Mouse (Mus musculus) E14TG2a.4 (cell line): ENCODE data around the gene A330070K13Rik.
A peak's percentile ranks its signal among the peaks of the same experiment; 100 is the strongest.

Source experiments
- H3K27me3 ChIP-seq: 2 replicates; pipeline ENCODE4 v1.6.1; 2014; ENCODE audit warnings: low read length, control low read depth; ENCODE audit not compliant: insufficient read depth
- H3K36me3 ChIP-seq: 2 replicates; pipeline ENCODE4 v1.6.1; 2014; ENCODE audit warnings: low read length, control low read depth; ENCODE audit not compliant: insufficient read depth
- H3K4me1 ChIP-seq: replicated peaks from 2 replicates; pipeline ENCODE4 v1.6.1; 2014; ENCODE audit warnings: low read depth, low read length, control low read depth
- H3K4me3 ChIP-seq: replicated peaks from 2 replicates; pipeline ENCODE4 v1.5.1; 2014; ENCODE audit warnings: mild to moderate bottlenecking, low read length
- H3K9me3 ChIP-seq: 2 replicates; pipeline ENCODE4 v1.6.1; 2014; ENCODE audit warnings: low read length, control low read depth
- CTCF ChIP-seq: conservative IDR thresholded peaks from 2 replicates; pipeline ENCODE4 v1.5.1; 2014; ENCODE audit warnings: low read length
- NANOG ChIP-seq: IDR thresholded peaks from 2 replicates; pipeline ENCODE4 v1.6.1; 2014; ENCODE audit warnings: borderline replicate concordance, low read length, mixed read lengths
- POU5F1 ChIP-seq: IDR thresholded peaks from 2 replicates; pipeline ENCODE4 v1.6.1; 2014; ENCODE audit warnings: low read length, borderline replicate concordance

The A330070K13Rik gene

DNA sequence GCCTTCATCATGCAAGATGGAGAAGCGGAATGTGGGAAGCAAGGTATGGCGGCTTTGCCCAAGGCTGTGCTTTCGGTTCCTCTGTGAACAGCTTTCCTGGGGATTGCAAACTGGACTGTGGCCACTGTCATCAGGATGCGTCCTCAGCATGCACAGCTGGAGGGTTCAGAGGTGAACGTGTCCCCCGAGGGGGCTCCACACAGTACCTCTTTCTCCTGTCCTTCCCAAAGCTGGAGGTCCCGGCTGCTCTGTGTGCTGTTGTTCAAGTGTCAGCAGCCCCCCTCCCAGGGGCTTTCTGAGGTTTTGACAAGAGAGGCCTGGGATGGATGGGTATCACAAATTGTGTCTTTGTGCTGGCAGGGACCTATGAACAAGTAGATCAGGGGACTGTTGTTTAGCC is 2.0 kb upstream of the A330070K13Rik start:
- Histone ChIP-seq H3K4me3 (no peak overlapping the region), H3K27me3 (peaks cover 14% of the 10 kb centered on the region), H3K4me1 (no peaks in the 10 kb centered on the region), H3K36me3 (no peaks in the 10 kb centered on the region), H3K9me3 (no peaks in the 10 kb centered on the region)
- TF ChIP-seq NANOG, result no peak
- no peak for TF ChIP-seq POU5F1
- TF ChIP-seq CTCF, result no peak

GRCm38 (mm10) chr5:130375411-130375810 is 9.0 kb downstream of the A330070K13Rik start:
- Histone ChIP-seq H3K9me3 (no peaks in the 10 kb centered on the region), H3K4me1 (no peaks in the 10 kb centered on the region), H3K36me3 (no peaks in the 10 kb centered on the region), H3K27me3 (no peaks in the 10 kb centered on the region), H3K4me3 (no peak overlapping the region)
- no peak for TF ChIP-seq POU5F1
- TF ChIP-seq CTCF, result no peak
- no peak for TF ChIP-seq NANOG

- TF ChIP-seq NANOG, result no peak
- TF ChIP-seq POU5F1, result no peak
- TF ChIP-seq CTCF, result no peak
- H3K36me3 ChIP-seq, result no peaks in the 10 kb centered on the region
Measured at GRCm38 (mm10) chr5:130369237-130369636, 15.2 kb downstream of the A330070K13Rik start, which contains the start of gene Caln1. Caln1 (plus strand) TSS chr5:130369455.

GRCm38 (mm10) chr5:130368236-130368635 is 16.2 kb downstream of the A330070K13Rik start:
- no peaks in the 10 kb centered on the region for H3K9me3 ChIP-seq
- peaks cover 12% of the 10 kb centered on the region for H3K4me1 ChIP-seq
- H3K27me3 ChIP-seq, result peaks cover 22% of the 10 kb centered on the region
- no peak overlapping the region for H3K4me3 ChIP-seq
- no peaks in the 10 kb centered on the region for H3K36me3 ChIP-seq
- TF ChIP-seq CTCF (no peak), NANOG (no peak), POU5F1 (no peak)

More at GRCm38 (mm10) chr5:130369237-130369636, 15.2 kb downstream of the A330070K13Rik start, which contains the start of gene Caln1:
- no peaks in the 10 kb centered on the region for H3K9me3 ChIP-seq
- peaks cover 22% of the 10 kb centered on the region for H3K27me3 ChIP-seq
- H3K4me3 ChIP-seq, result peak within 1 kb of the TSS; percentile 46; the same call in 1 of the 2 replicates
- H3K4me1 ChIP-seq, result peaks cover 3% of the 10 kb centered on the region; the same call in 1 of the 2 replicates

- H3K36me3 ChIP-seq, result no peaks in the 10 kb centered on the region
- peaks cover 31% of the 10 kb centered on the region for H3K4me1 ChIP-seq
- TF ChIP-seq NANOG (no peak), CTCF (no peak), POU5F1 (no peak)
- H3K4me3 ChIP-seq, result no peak overlapping the region
- 0 out of 2 replicates have a peak, but pooled peaks cover 3% of the 10 kb centered on the region for H3K9me3 ChIP-seq
- H3K27me3 ChIP-seq, result peaks cover 18% of the 10 kb centered on the region
Measured at GRCm38 (mm10) chr5:130363773-130364172, 20.7 kb downstream of the A330070K13Rik start.

- H3K9me3 ChIP-seq, result 0 out of 2 replicates have a peak, but pooled peaks cover 3% of the 10 kb centered on the region
- peaks cover 31% of the 10 kb centered on the region for H3K4me1 ChIP-seq
- H3K36me3 ChIP-seq, result no peaks in the 10 kb centered on the region
- no peak overlapping the region for H3K4me3 ChIP-seq
- peaks cover 12% of the 10 kb centered on the region; the same call in 1 of the 2 replicates for H3K27me3 ChIP-seq
- no peak for TF ChIP-seq POU5F1
- peak; percentile 40; the same call in 1 of the 2 replicates for TF ChIP-seq NANOG
Measured at GRCm38 (mm10) chr5:130363111-130363510, 21.3 kb downstream of the A330070K13Rik start.

DNA sequence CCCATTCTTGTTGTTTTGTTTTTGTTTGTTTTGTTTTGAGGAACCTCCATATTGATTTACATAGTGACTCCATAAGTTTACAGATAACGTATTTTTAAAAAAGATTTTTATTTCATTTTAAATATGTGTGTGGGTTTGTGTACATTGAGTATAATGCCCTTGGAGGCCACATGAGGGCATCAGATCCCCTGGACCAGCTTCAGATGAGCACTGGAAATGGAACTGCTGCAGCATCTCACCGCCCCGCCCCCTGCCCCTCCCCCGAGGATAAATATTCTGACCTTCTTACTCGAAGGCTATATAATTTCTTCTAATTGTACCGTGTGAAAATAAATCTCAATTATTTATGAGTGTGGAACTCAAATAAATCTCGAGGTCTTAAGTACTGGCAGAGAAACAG is 29.2 kb downstream of the A330070K13Rik start:
- Histone ChIP-seq H3K36me3 (no peaks in the 10 kb centered on the region), H3K4me1 (peaks cover 4% of the 10 kb centered on the region; the same call in 1 of the 2 replicates), H3K4me3 (no peak overlapping the region), H3K27me3 (peaks cover 4% of the 10 kb centered on the region; the same call in 1 of the 2 replicates), H3K9me3 (0 out of 2 replicates have a peak, but pooled peaks cover 3% of the 10 kb centered on the region)
- TF ChIP-seq CTCF (no peak), NANOG (no peak), POU5F1 (no peak)

- Histone ChIP-seq H3K4me3 (no peak overlapping the region), H3K36me3 (peaks cover 31% of the 10 kb centered on the region), H3K9me3 (peaks cover 32% of the 10 kb centered on the region), H3K27me3 (no peaks in the 10 kb centered on the region), H3K4me1 (peaks cover 4% of the 10 kb centered on the region)
- no peak for TF ChIP-seq POU5F1
- TF ChIP-seq NANOG, result no peak
- no peak for TF ChIP-seq CTCF
Measured at GRCm38 (mm10) chr5:130345871-130346270, 38.6 kb downstream of the A330070K13Rik start.

DNA sequence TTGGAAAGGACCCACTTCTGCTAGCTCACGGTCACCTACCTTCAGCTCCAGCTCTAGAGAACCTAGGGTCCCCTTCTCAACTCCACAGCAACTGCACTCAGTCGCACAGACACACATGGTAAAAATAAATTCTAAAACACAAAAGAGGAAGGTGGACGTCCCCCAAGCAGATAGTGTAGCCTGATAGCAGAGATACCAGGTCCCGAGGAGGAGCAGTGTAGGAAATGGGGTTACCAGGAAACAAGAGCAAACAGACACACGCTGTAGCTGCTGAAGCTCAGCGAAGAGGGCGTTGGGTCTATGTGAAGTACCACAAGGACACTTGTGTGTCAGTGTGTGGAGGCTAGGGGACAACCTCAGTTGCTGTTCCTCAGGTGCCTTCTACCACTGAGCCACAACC is 39.4 kb downstream of the A330070K13Rik start:
- Histone ChIP-seq H3K9me3 (peaks cover 32% of the 10 kb centered on the region), H3K4me1 (peaks cover 4% of the 10 kb centered on the region), H3K4me3 (no peak overlapping the region)

More for the DNA sequence above, 39.4 kb downstream of the A330070K13Rik start:
- Histone ChIP-seq H3K36me3 (peaks cover 40% of the 10 kb centered on the region), H3K27me3 (no peaks in the 10 kb centered on the region)
- TF ChIP-seq CTCF, result no peak
- no peak for TF ChIP-seq NANOG
- no peak for TF ChIP-seq POU5F1
